ENCODE assay signal across 18 mouse cellular contexts in the genomic region with DNA sequence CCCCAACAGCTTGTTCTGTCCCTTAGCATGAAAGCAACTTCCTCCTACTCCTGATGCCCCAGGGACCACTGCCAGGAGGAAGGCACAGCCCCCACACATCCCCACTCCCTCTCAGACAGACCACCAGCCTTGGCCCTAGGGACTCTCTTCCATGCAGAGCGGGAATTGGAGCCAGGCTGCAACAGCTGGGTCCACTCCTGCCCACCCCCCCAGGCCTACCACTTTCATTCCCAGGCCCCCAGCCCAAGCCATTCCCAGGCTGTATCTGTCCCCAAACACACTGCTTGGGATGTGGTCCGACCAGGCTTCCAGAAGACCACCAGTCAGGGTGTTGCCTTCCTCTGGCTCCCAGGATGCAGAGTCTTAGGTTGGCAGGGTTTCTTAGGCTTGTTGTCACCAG. TPM values are rescaled to one million over a fixed set of nuclear protein-coding genes. Genes with fewer than 3 reads are reported as not detected.
"Had no signal": no experiment of that assay in that cellular context is flagged by ENCODE, and none has a peak within 500 bp of the region (broad histone marks: within the 10 kb centered on the region; RNA-seq: fewer than 3 reads in every experiment).

No protein-coding gene starts in this region.

- H3K27ac ChIP-seq: neural tube, embryonic 13.5 days; neural tube, embryonic 15.5 days; stomach, embryonic 15.5 days; stomach, postnatal 0 days had no signal

- DNase-seq: retina, postnatal 1 day; right cerebral cortex, adult 18-20 months; right cerebral cortex, postnatal 14 days; right cerebral cortex, postnatal 25 days; right cerebral cortex, postnatal 4 days; spleen, adult 18-20 months; thymus, adult 18-20 months; thymus, adult 2 months; thymus, postnatal 14 days; thymus, postnatal 25 days; thymus, postnatal 36 days; thymus, postnatal 4 days had no signal

- H3K4me3 ChIP-seq: neural tube, embryonic 13.5 days; neural tube, embryonic 15.5 days; stomach, embryonic 15.5 days had no signal

- H3K4me2 ChIP-seq: neural tube, embryonic 15.5 days; stomach, embryonic 15.5 days had no signal

- H3K36me3 ChIP-seq: neural tube, embryonic 13.5 days; neural tube, embryonic 15.5 days; stomach, embryonic 15.5 days had no signal

- H3K9me3 ChIP-seq: neural tube, embryonic 13.5 days; neural tube, embryonic 15.5 days; stomach, embryonic 15.5 days had no signal

- H3K9ac ChIP-seq: neural tube, embryonic 13.5 days; neural tube, embryonic 15.5 days; stomach, embryonic 15.5 days had no signal

RNA-seq across cellular contexts. Expression of a gene that starts 17.1 kb away (rescaled TPM):
- polyA plus RNA-seq: thymus, postnatal 0 days had no signal

RNA-seq across cellular contexts. Expression of a gene that starts 18.6 kb away (rescaled TPM):
- total RNA-seq: neutrophil, adult 5-6 weeks had no signal
